In the genomic region with DNA sequence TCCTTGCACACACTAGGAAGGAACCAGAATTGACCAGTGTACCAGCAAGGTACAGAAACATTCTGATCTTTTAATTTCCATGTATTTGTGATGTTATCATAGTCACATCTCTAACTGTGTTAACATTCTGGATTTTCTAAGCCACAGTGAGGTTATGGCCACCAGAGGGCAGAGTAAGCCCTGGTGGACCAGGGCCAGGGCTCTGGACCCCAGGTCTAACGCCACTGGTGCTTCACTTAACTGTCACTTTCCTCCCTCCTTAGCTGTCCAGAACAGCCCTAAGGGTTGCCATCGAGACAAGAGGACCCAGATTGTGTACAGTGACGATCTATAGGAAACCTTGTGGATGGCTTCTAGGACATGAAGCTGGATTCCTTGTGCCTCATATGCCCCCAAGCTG, we compare ENCODE assay signal across 9 mouse cellular contexts. TPM values are rescaled to one million over a fixed set of nuclear protein-coding genes. Genes with fewer than 3 reads are reported as not detected.
DNase-seq lines count a peak whose midpoint lies in the region; ATAC-seq and TF ChIP-seq lines count a peak whose summit lies in the region.
"Had no signal": no experiment of that assay in that cellular context is flagged by ENCODE, and none has a peak within 500 bp of the region (broad histone marks: within the 10 kb centered on the region; RNA-seq: fewer than 3 reads in every experiment).

No protein-coding gene starts in this region.

- peaks cover 2% of the 10 kb centered on the region; the same call in 1 of the 2 replicates for H3K36me3 ChIP-seq in midbrain, embryonic 11.5 days (ENCODE audit: control insufficient read depth, insufficient read depth, low read length)
- H3K36me3 ChIP-seq in midbrain, embryonic 16.5 days (ENCODE audit: control insufficient read depth, insufficient read depth, low read length): peaks cover 20% of the 10 kb centered on the region
- peaks cover 59% of the 10 kb centered on the region for H3K36me3 ChIP-seq in hindbrain, embryonic 14.5 days (replicated peaks; ENCODE audit: control insufficient read depth, insufficient read depth)
- H3K36me3 ChIP-seq in lung, postnatal 0 days (ENCODE audit: insufficient read depth, low read length): 0 out of 2 replicates have a peak, but pooled peaks cover 14% of the 10 kb centered on the region
- peaks cover 18% of the 10 kb centered on the region; the same call in 1 of the 2 replicates for H3K36me3 ChIP-seq in stomach, postnatal 0 days (ENCODE audit: control insufficient read depth, insufficient read depth, low read length)

- H3K27ac ChIP-seq in cerebellum, adult 2 months (ENCODE audit: insufficient read depth, low read length): no peak overlapping the region
- H3K27ac ChIP-seq in midbrain, embryonic 11.5 days (ENCODE audit: low read depth, low read length): no peak overlapping the region
- no peak overlapping the region for H3K27ac ChIP-seq in midbrain, embryonic 16.5 days (ENCODE audit: low read length)
- no peak overlapping the region for H3K27ac ChIP-seq in hindbrain, embryonic 14.5 days
- no peak overlapping the region for H3K27ac ChIP-seq in lung, postnatal 0 days (ENCODE audit: low read length)
- no peak overlapping the region for H3K27ac ChIP-seq in stomach, postnatal 0 days (replicated peaks)
- H3K27ac ChIP-seq: heart, embryonic 15.5 days had no signal

- peak; percentile 32; the same call in 1 of the 2 replicates for ATAC-seq in midbrain, embryonic 11.5 days (ENCODE audit: low FRiP score)
- ATAC-seq in midbrain, embryonic 16.5 days: no peak
- ATAC-seq in hindbrain, embryonic 14.5 days (ENCODE audit: low FRiP score): no peak
- peak; percentile 59; the same call in 1 of the 2 replicates for ATAC-seq in lung, postnatal 0 days
- ATAC-seq in stomach, postnatal 0 days (ENCODE audit: low FRiP score, low TSS enrichment): peak; percentile 36; the same call in 1 of the 2 replicates

- no peaks in the 10 kb centered on the region for H3K4me1 ChIP-seq in cerebellum, adult 2 months (ENCODE audit: control insufficient read depth, insufficient read depth, low read length)
- peaks cover 8% of the 10 kb centered on the region for H3K4me1 ChIP-seq in midbrain, embryonic 11.5 days (ENCODE audit: control insufficient read depth, insufficient read depth, low read length)
- peaks cover 12% of the 10 kb centered on the region for H3K4me1 ChIP-seq in midbrain, embryonic 16.5 days (ENCODE audit: control insufficient read depth, insufficient read depth, low read length)
- peaks cover 12% of the 10 kb centered on the region for H3K4me1 ChIP-seq in hindbrain, embryonic 14.5 days (replicated peaks; ENCODE audit: control insufficient read depth, insufficient read depth, low read length)
- peaks cover 4% of the 10 kb centered on the region for H3K4me1 ChIP-seq in lung, postnatal 0 days (ENCODE audit: insufficient read depth, low read depth, low read length)
- H3K4me1 ChIP-seq in stomach, postnatal 0 days (replicated peaks; ENCODE audit: control insufficient read depth, insufficient read depth): 0 out of 2 replicates have a peak, but pooled peaks cover 2% of the 10 kb centered on the region

- TF ChIP-seq CTCF in cerebellum, adult 2 months (IDR thresholded peaks at IDR 0.05; ENCODE audit: borderline replicate concordance, insufficient read depth, low read depth, low read length): peak; percentile 74
- TF ChIP-seq CTCF in lung, postnatal 0 days (IDR thresholded peaks at IDR 0.05): peak; percentile 87
- peak; percentile 89 for TF ChIP-seq CTCF in stomach, postnatal 0 days (IDR thresholded peaks at IDR 0.05; ENCODE audit: low read depth)

- WGBS in cerebellum, adult 2 months: 12% methylated on average over 3 of the region's 3 CpGs
- WGBS in midbrain, embryonic 11.5 days: 45% methylated on average over 3 of the region's 3 CpGs
- WGBS in midbrain, embryonic 16.5 days: 48% methylated on average over 3 of the region's 3 CpGs
- WGBS in hindbrain, embryonic 14.5 days: 45% methylated on average over 3 of the region's 3 CpGs
- whole genome bisulfite sequencing in lung, postnatal 0 days: 24% methylated on average over 3 of the region's 3 CpGs
- WGBS in stomach, postnatal 0 days: 36% methylated on average over 3 of the region's 3 CpGs

- H3K9me3 ChIP-seq in midbrain, embryonic 11.5 days (ENCODE audit: control insufficient read depth, low read length): no peaks in the 10 kb centered on the region
- no peaks in the 10 kb centered on the region for H3K9me3 ChIP-seq in midbrain, embryonic 16.5 days (replicated peaks; ENCODE audit: control insufficient read depth, low read length, poor library complexity, severe bottlenecking)
- no peaks in the 10 kb centered on the region for H3K9me3 ChIP-seq in hindbrain, embryonic 14.5 days (ENCODE audit: control insufficient read depth, low read length)
- no peaks in the 10 kb centered on the region for H3K9me3 ChIP-seq in lung, postnatal 0 days (ENCODE audit: low read length)
- H3K9me3 ChIP-seq in stomach, postnatal 0 days (ENCODE audit: control insufficient read depth, low read length): no peaks in the 10 kb centered on the region
- H3K9me3 ChIP-seq: heart, embryonic 15.5 days had no signal

- no peak for TF ChIP-seq EP300 in lung, postnatal 0 days (IDR thresholded peaks at IDR 0.05)
- TF ChIP-seq EP300 in stomach, postnatal 0 days (optimal IDR thresholded peaks at IDR 0.05): no peak

- H3K4me2 ChIP-seq in midbrain, embryonic 11.5 days: no peak overlapping the region
- H3K4me2 ChIP-seq in midbrain, embryonic 16.5 days (ENCODE audit: low read length): no peak overlapping the region
- no peak overlapping the region for H3K4me2 ChIP-seq in hindbrain, embryonic 14.5 days (replicated peaks)
- no peak overlapping the region for H3K4me2 ChIP-seq in lung, postnatal 0 days (replicated peaks; ENCODE audit: low read depth, low read length)
- H3K4me2 ChIP-seq in stomach, postnatal 0 days (replicated peaks; ENCODE audit: low read depth): no peak overlapping the region
- H3K4me2 ChIP-seq: heart, embryonic 15.5 days had no signal

- peak in 1 of 2 experiments; percentile 40 for DNase-seq in cerebellum, adult 2 months
- no peak for DNase-seq in cerebellum, adult 11-12 months
- peak; percentile 91 for DNase-seq in midbrain, embryonic 11.5 days (ENCODE audit: low spot score, missing footprints)
- peak; percentile 19 for DNase-seq in c-Kit-positive CD71-positive TER-119-negative erythroid progenitor cells, embryonic 14.5 days (ENCODE audit: low read depth)
- DNase-seq in hindbrain, embryonic 14.5 days (ENCODE audit: low spot score): peak; percentile 72
- DNase-seq in lung, postnatal 0 days (ENCODE audit: low spot score): peak; percentile 71
- peak; percentile 51 for DNase-seq in stomach, postnatal 0 days (ENCODE audit: low spot score)

- no peak for TF ChIP-seq POLR2A in cerebellum, adult 2 months (IDR thresholded peaks at IDR 0.05; ENCODE audit: borderline replicate concordance, insufficient read depth, low read length)

- no peak overlapping the region for H3K9ac ChIP-seq in midbrain, embryonic 11.5 days (ENCODE audit: low read length)
- no peak overlapping the region for H3K9ac ChIP-seq in midbrain, embryonic 16.5 days (ENCODE audit: low read depth, low read length)
- no peak overlapping the region for H3K9ac ChIP-seq in hindbrain, embryonic 14.5 days
- H3K9ac ChIP-seq in lung, postnatal 0 days (replicated peaks; ENCODE audit: low read depth): no peak overlapping the region
- peak overlapping the region; percentile 8; the same call in 1 of the 2 replicates for H3K9ac ChIP-seq in stomach, postnatal 0 days (ENCODE audit: low read length)
- H3K9ac ChIP-seq: heart, embryonic 15.5 days had no signal

- H3K4me3 ChIP-seq in cerebellum, adult 2 months (replicated peaks; ENCODE audit: insufficient read depth, low read depth, low read length): no peak overlapping the region
- no peak overlapping the region for H3K4me3 ChIP-seq in midbrain, embryonic 11.5 days (ENCODE audit: low read depth, low read length)
- H3K4me3 ChIP-seq in midbrain, embryonic 16.5 days (ENCODE audit: low read depth, low read length): no peak overlapping the region
- no peak overlapping the region for H3K4me3 ChIP-seq in hindbrain, embryonic 14.5 days (replicated peaks; ENCODE audit: low read length)
- H3K4me3 ChIP-seq in lung, postnatal 0 days (ENCODE audit: low read depth, low read length): no peak overlapping the region
- H3K4me3 ChIP-seq in stomach, postnatal 0 days (ENCODE audit: low read depth, low read length): no peak overlapping the region
- H3K4me3 ChIP-seq: heart, embryonic 15.5 days had no signal

- H3K27me3 ChIP-seq in cerebellum, adult 2 months (ENCODE audit: control insufficient read depth, insufficient read depth, low read length): no peaks in the 10 kb centered on the region
- no peaks in the 10 kb centered on the region for H3K27me3 ChIP-seq in midbrain, embryonic 11.5 days (ENCODE audit: control insufficient read depth, insufficient read depth, low read length)
- no peaks in the 10 kb centered on the region for H3K27me3 ChIP-seq in midbrain, embryonic 16.5 days (ENCODE audit: control insufficient read depth, insufficient read depth, low read depth, low read length)
- no peaks in the 10 kb centered on the region for H3K27me3 ChIP-seq in hindbrain, embryonic 14.5 days (ENCODE audit: control insufficient read depth, insufficient read depth, low read length)
- no peaks in the 10 kb centered on the region for H3K27me3 ChIP-seq in lung, postnatal 0 days (replicated peaks; ENCODE audit: insufficient read depth, low read length)
- H3K27me3 ChIP-seq in stomach, postnatal 0 days (ENCODE audit: control insufficient read depth, insufficient read depth, low read length): no peaks in the 10 kb centered on the region
- H3K27me3 ChIP-seq: heart, embryonic 15.5 days had no signal

RNA-seq across cellular contexts. Expression of gene Nelfe, which starts 5.6 kb away (rescaled TPM):
- 47.2 and 47.9 TPM in 2 replicates for polyA plus RNA-seq in cerebellum, adult 2 months (2012; rRNA removed)
- 117 and 125 TPM in 2 replicates for polyA plus RNA-seq in midbrain, embryonic 11.5 days (2014; fragmentation: Nextera tagmentation; extraction: Ambion mirVana)
- polyA plus RNA-seq in midbrain, embryonic 16.5 days (2015; fragmentation: Nextera tagmentation; extraction: Ambion mirVana): 79.8 and 86.5 TPM in 2 replicates
- 73.7 and 74.0 TPM in 2 replicates for polyA plus RNA-seq in hindbrain, embryonic 14.5 days (2014; fragmentation: Nextera tagmentation; extraction: Ambion mirVana)
- polyA plus RNA-seq in lung, postnatal 0 days (2015; fragmentation: Nextera tagmentation; extraction: Ambion mirVana): 45.0 and 49.0 TPM in 2 replicates
- 50.0 and 53.8 TPM in 2 replicates for polyA plus RNA-seq in stomach, postnatal 0 days (2015; fragmentation: Nextera tagmentation; extraction: Ambion mirVana)

RNA-seq across cellular contexts. Expression of gene Skiv2l, which starts 5.8 kb away (rescaled TPM):
- polyA plus RNA-seq in cerebellum, adult 2 months (2012; rRNA removed): 77.4 and 87.2 TPM in 2 replicates
- 30.7 and 36.2 TPM in 2 replicates for polyA plus RNA-seq in midbrain, embryonic 11.5 days (2014; fragmentation: Nextera tagmentation; extraction: Ambion mirVana)
- polyA plus RNA-seq in midbrain, embryonic 16.5 days (2015; fragmentation: Nextera tagmentation; extraction: Ambion mirVana): 62.1 and 62.4 TPM in 2 replicates
- polyA plus RNA-seq in hindbrain, embryonic 14.5 days (2014; fragmentation: Nextera tagmentation; extraction: Ambion mirVana): 49.6 and 51.2 TPM in 2 replicates
- 30.6 and 32.1 TPM in 2 replicates for polyA plus RNA-seq in lung, postnatal 0 days (2015; fragmentation: Nextera tagmentation; extraction: Ambion mirVana)
- polyA plus RNA-seq in stomach, postnatal 0 days (2015; fragmentation: Nextera tagmentation; extraction: Ambion mirVana): 22.5 and 23.6 TPM in 2 replicates

RNA-seq across cellular contexts. Expression of gene Cfb, which starts 6.5 kb away (rescaled TPM):
- polyA plus RNA-seq in cerebellum, adult 2 months (2012; rRNA removed): 0.14 and 0.20 TPM in 2 replicates
- 1.6 and 1.9 TPM in 2 replicates for polyA plus RNA-seq in midbrain, embryonic 11.5 days (2014; fragmentation: Nextera tagmentation; extraction: Ambion mirVana)
- polyA plus RNA-seq in midbrain, embryonic 16.5 days (2015; fragmentation: Nextera tagmentation; extraction: Ambion mirVana): 0.51 and 1.4 TPM in 2 replicates
- polyA plus RNA-seq in hindbrain, embryonic 14.5 days (2014; fragmentation: Nextera tagmentation; extraction: Ambion mirVana): 2.2 and 2.3 TPM in 2 replicates
- 8.1 and 10.6 TPM in 2 replicates for polyA plus RNA-seq in lung, postnatal 0 days (2015; fragmentation: Nextera tagmentation; extraction: Ambion mirVana)
- polyA plus RNA-seq in stomach, postnatal 0 days (2015; fragmentation: Nextera tagmentation; extraction: Ambion mirVana): 20.7 and 23.9 TPM in 2 replicates

RNA-seq across cellular contexts. Expression of gene Dxo, which starts 19.0 kb away (rescaled TPM):
- 59.6 and 62.5 TPM in 2 replicates for polyA plus RNA-seq in cerebellum, adult 2 months (2012; rRNA removed)
- 60.7 and 64.8 TPM in 2 replicates for polyA plus RNA-seq in midbrain, embryonic 11.5 days (2014; fragmentation: Nextera tagmentation; extraction: Ambion mirVana)
- 73.1 and 73.2 TPM in 2 replicates for polyA plus RNA-seq in midbrain, embryonic 16.5 days (2015; fragmentation: Nextera tagmentation; extraction: Ambion mirVana)
- polyA plus RNA-seq in hindbrain, embryonic 14.5 days (2014; fragmentation: Nextera tagmentation; extraction: Ambion mirVana): 54.4 and 61.9 TPM in 2 replicates
- 39.8 and 40.9 TPM in 2 replicates for polyA plus RNA-seq in lung, postnatal 0 days (2015; fragmentation: Nextera tagmentation; extraction: Ambion mirVana)
- 29.6 and 32.2 TPM in 2 replicates for polyA plus RNA-seq in stomach, postnatal 0 days (2015; fragmentation: Nextera tagmentation; extraction: Ambion mirVana)

RNA-seq across cellular contexts. Expression of gene Stk19, which starts 19.1 kb away (rescaled TPM):
- polyA plus RNA-seq in cerebellum, adult 2 months (2012; rRNA removed): 52.9 TPM in 2 replicates
- polyA plus RNA-seq in midbrain, embryonic 11.5 days (2014; fragmentation: Nextera tagmentation; extraction: Ambion mirVana): 20.2 and 21.5 TPM in 2 replicates
- 40.6 and 43.2 TPM in 2 replicates for polyA plus RNA-seq in midbrain, embryonic 16.5 days (2015; fragmentation: Nextera tagmentation; extraction: Ambion mirVana)
- polyA plus RNA-seq in hindbrain, embryonic 14.5 days (2014; fragmentation: Nextera tagmentation; extraction: Ambion mirVana): 25.9 and 28.8 TPM in 2 replicates
- 34.7 and 37.3 TPM in 2 replicates for polyA plus RNA-seq in lung, postnatal 0 days (2015; fragmentation: Nextera tagmentation; extraction: Ambion mirVana)
- 20.8 and 23.1 TPM in 2 replicates for polyA plus RNA-seq in stomach, postnatal 0 days (2015; fragmentation: Nextera tagmentation; extraction: Ambion mirVana)

Comparison
In these comparisons a context has a peak if more than half of its experiments do, and no peak if none do; other contexts are left out.
1. ATAC-seq: peak in midbrain, embryonic 11.5 days (single experiment), lung, postnatal 0 days (single experiment) and stomach, postnatal 0 days (single experiment); none in midbrain, embryonic 16.5 days (single experiment) and hindbrain, embryonic 14.5 days (single experiment).
2. Peak in every context shown above with its lines, with median percentiles within 50 percentile points of each other: CTCF ChIP-seq.